Mouse (Mus musculus) forebrain, embryonic 10.5 days (tissue): ENCODE results near the gene Pard3. TPM values are rescaled to one million over a fixed set of nuclear protein-coding genes. Genes with fewer than 3 reads are reported as not detected.

ENCODE experiments used
- DNase-seq: peaks from one replicate; pipeline ENCODE4 v3.0.0-alpha.2; 2017; ENCODE audit warnings: low spot score; ENCODE audit errors: extremely low spot score
- H3K27ac ChIP-seq: fragments of 300-500 bp; sonication (generic); 2 replicates; pipeline ENCODE4 v1.5.1; 2016; ENCODE audit warnings: mild to moderate bottlenecking
- H3K27me3 ChIP-seq: fragments of 300-500 bp; sonication (generic); 2 replicates; pipeline ENCODE4 v1.6.1; 2016; ENCODE audit warnings: mild to moderate bottlenecking; ENCODE audit not compliant: poor library complexity, severe bottlenecking
- H3K36me3 ChIP-seq: fragments of 300-500 bp; sonication (generic); replicated peaks from 2 replicates; pipeline ENCODE4 v1.6.1; 2016; ENCODE audit warnings: mild to moderate bottlenecking, moderate library complexity
- H3K4me1 ChIP-seq: fragments of 300-500 bp; sonication (generic); 2 replicates; pipeline ENCODE4 v1.6.1; 2016
- H3K4me3 ChIP-seq: fragments of 300-500 bp; sonication (generic); 2 replicates; pipeline ENCODE4 v1.5.1; 2016; ENCODE audit warnings: mild to moderate bottlenecking, moderate library complexity
- H3K9me3 ChIP-seq: fragments of 300-500 bp; sonication (generic); 2 replicates; pipeline ENCODE4 v1.6.1; 2016; ENCODE audit warnings: mild to moderate bottlenecking, moderate library complexity
- WGBS: fragments of 180-500 bp; shearing (Covaris S2); methylation state at CpG from one replicate; pipeline ENCODE4 v1.1.7; 2016; 5-methylcytosine and 5-hydroxymethylcytosine counted together
- polyA plus RNA-seq: library from polyadenylated mRNA; unstranded; fragments of >200 nt; fragmentation: Nextera tagmentation; extraction: Ambion mirVana; gene quantifications from 2 replicates; pipeline ENCODE4 v1.2.1, GENCODE M21; 2016

Pard3 gene
- polyA plus RNA-seq, 1 experiment from 2014 or later, result 27.3 TPM

GRCm38 (mm10) chr8:127266777-127267176 is 203.1 kb downstream of the Pard3 start:
- no peak for DNase-seq
- 45% methylated on average over 5 of the region's 5 CpGs for whole genome bisulfite sequencing
- peaks cover 56% of the 10 kb centered on the region for H3K4me1 ChIP-seq
- H3K4me3 ChIP-seq, result no peak overlapping the region
- H3K9me3 ChIP-seq, result no peaks in the 10 kb centered on the region
- H3K36me3 ChIP-seq, result no peaks in the 10 kb centered on the region
- H3K27me3 ChIP-seq, result no peaks in the 10 kb centered on the region
- H3K27ac ChIP-seq, result no peak overlapping the region

- Histone ChIP-seq H3K4me3 (no peak overlapping the region), H3K4me1 (peaks cover 49% of the 10 kb centered on the region), H3K9me3 (no peaks in the 10 kb centered on the region), H3K27me3 (no peaks in the 10 kb centered on the region), H3K36me3 (no peaks in the 10 kb centered on the region), H3K27ac (no peak overlapping the region)
- peak; percentile 29 for DNase-seq
- 60% methylated on average over 12 of the region's 12 CpGs for WGBS
Observed at GRCm38 (mm10) chr8:127268239-127269024, 204.7 kb downstream of the Pard3 start.

GRCm38 (mm10) chr8:127269082-127269747 is 205.5 kb downstream of the Pard3 start:
- no peak overlapping the region for H3K4me3 ChIP-seq
- H3K4me1 ChIP-seq, result peaks cover 43% of the 10 kb centered on the region
- H3K9me3 ChIP-seq, result no peaks in the 10 kb centered on the region
- no peak for DNase-seq
- no peak overlapping the region for H3K27ac ChIP-seq
- H3K27me3 ChIP-seq, result no peaks in the 10 kb centered on the region
- 79% methylated on average over 2 of the region's 2 CpGs for WGBS
- no peaks in the 10 kb centered on the region for H3K36me3 ChIP-seq

- no peaks in the 10 kb centered on the region for H3K36me3 ChIP-seq
- 93% methylated on average over 3 of the region's 3 CpGs for WGBS
- no peak overlapping the region for H3K4me3 ChIP-seq
- peaks cover 31% of the 10 kb centered on the region for H3K4me1 ChIP-seq
- no peaks in the 10 kb centered on the region for H3K9me3 ChIP-seq
- H3K27ac ChIP-seq, result no peak overlapping the region
- no peak for DNase-seq
- no peaks in the 10 kb centered on the region for H3K27me3 ChIP-seq
Observed at GRCm38 (mm10) chr8:127271186-127271585, 207.5 kb downstream of the Pard3 start.

- Histone ChIP-seq H3K9me3 (no peaks in the 10 kb centered on the region; the same call in 1 of the 2 replicates), H3K27me3 (no peaks in the 10 kb centered on the region), H3K36me3 (peaks cover 18% of the 10 kb centered on the region), H3K4me3 (no peak overlapping the region), H3K4me1 (no peaks in the 10 kb centered on the region), H3K27ac (no peak overlapping the region)
- 94% methylated on average over 7 of the region's 7 CpGs for WGBS
- no peak for DNase-seq
Observed at GRCm38 (mm10) chr8:127280299-127280974, 216.7 kb downstream of the Pard3 start.

- H3K27ac ChIP-seq, result no peak overlapping the region
Observed at GRCm38 (mm10) chr8:127281035-127281434, 217.3 kb downstream of the Pard3 start.

GRCm38 (mm10) chr8:127284462-127285216 is 220.9 kb downstream of the Pard3 start:
- WGBS, result 88% methylated on average over 9 of the region's 9 CpGs
- DNase-seq, result no peak
- H3K27ac ChIP-seq, result no peak overlapping the region
- H3K27me3 ChIP-seq, result no peaks in the 10 kb centered on the region
- peaks cover 6% of the 10 kb centered on the region for H3K9me3 ChIP-seq
- H3K4me3 ChIP-seq, result no peak overlapping the region
- peaks cover 7% of the 10 kb centered on the region; the same call in 1 of the 2 replicates for H3K36me3 ChIP-seq
- H3K4me1 ChIP-seq, result no peaks in the 10 kb centered on the region

More at GRCm38 (mm10) chr8:127281035-127281434, 217.3 kb downstream of the Pard3 start:
- Histone ChIP-seq H3K27me3 (no peaks in the 10 kb centered on the region), H3K4me3 (no peak overlapping the region), H3K36me3 (peaks cover 24% of the 10 kb centered on the region), H3K9me3 (peaks cover 5% of the 10 kb centered on the region), H3K4me1 (no peaks in the 10 kb centered on the region)
- no peak for DNase-seq
- WGBS, result 89% methylated on average over 4 of the region's 4 CpGs

GRCm38 (mm10) chr8:127287816-127288215 is 224.1 kb downstream of the Pard3 start:
- no peaks in the 10 kb centered on the region for H3K27me3 ChIP-seq
- 95% methylated on average over 10 of the region's 10 CpGs for WGBS
- no peaks in the 10 kb centered on the region for H3K4me1 ChIP-seq
- H3K4me3 ChIP-seq, result no peak overlapping the region
- no peak for DNase-seq
- H3K27ac ChIP-seq, result no peak overlapping the region
- H3K9me3 ChIP-seq, result peaks cover 6% of the 10 kb centered on the region
- peaks cover 7% of the 10 kb centered on the region; the same call in 1 of the 2 replicates for H3K36me3 ChIP-seq

- DNase-seq, result no peak
- Histone ChIP-seq H3K4me3 (no peak overlapping the region), H3K9me3 (no peaks in the 10 kb centered on the region), H3K4me1 (peaks cover 25% of the 10 kb centered on the region), H3K27ac (no peak overlapping the region), H3K36me3 (no peaks in the 10 kb centered on the region), H3K27me3 (no peaks in the 10 kb centered on the region)
- 94% methylated on average over 5 of the region's 5 CpGs for WGBS
Observed at GRCm38 (mm10) chr8:127292307-127292706, 228.6 kb downstream of the Pard3 start.

GRCm38 (mm10) chr8:127293025-127293729 is 229.5 kb downstream of the Pard3 start:
- Histone ChIP-seq H3K4me1 (peaks cover 29% of the 10 kb centered on the region), H3K4me3 (no peak overlapping the region), H3K36me3 (no peaks in the 10 kb centered on the region), H3K9me3 (no peaks in the 10 kb centered on the region), H3K27me3 (no peaks in the 10 kb centered on the region), H3K27ac (no peak overlapping the region)
- no peak for DNase-seq
- 60% methylated on average over 6 of the region's 6 CpGs for WGBS

- no peaks in the 10 kb centered on the region for H3K9me3 ChIP-seq
- no peak overlapping the region for H3K4me3 ChIP-seq
- H3K36me3 ChIP-seq, result no peaks in the 10 kb centered on the region
- 90% methylated on average over 6 of the region's 6 CpGs for WGBS
- H3K4me1 ChIP-seq, result peaks cover 29% of the 10 kb centered on the region
- no peak for DNase-seq
- H3K27me3 ChIP-seq, result no peaks in the 10 kb centered on the region
- no peak overlapping the region for H3K27ac ChIP-seq
Observed at GRCm38 (mm10) chr8:127294061-127294460, 230.4 kb downstream of the Pard3 start.

- no peaks in the 10 kb centered on the region for H3K36me3 ChIP-seq
- 95% methylated on average over 13 of the region's 13 CpGs for WGBS
- peaks cover 29% of the 10 kb centered on the region for H3K4me1 ChIP-seq
- no peak for DNase-seq
- H3K27ac ChIP-seq, result no peak overlapping the region
- no peak overlapping the region for H3K4me3 ChIP-seq
- H3K9me3 ChIP-seq, result no peaks in the 10 kb centered on the region
- H3K27me3 ChIP-seq, result no peaks in the 10 kb centered on the region
Observed at GRCm38 (mm10) chr8:127295848-127296247, 232.2 kb downstream of the Pard3 start.
